Mouse (Mus musculus) neural tube, embryonic 13.5 days (tissue): ENCODE measurements around the gene Bcl3. TPM values are rescaled to one million over a fixed set of nuclear protein-coding genes. Genes with fewer than 3 reads are reported as not detected.

ENCODE experiments used
- ATAC-seq: fragments of 200-750 bp; cut with Nextera tagmentation; 2 replicates; pipeline ENCODE4 v1.8.0; 2017; ENCODE audit warnings: low read depth, mild to moderate bottlenecking, moderate TSS enrichment, moderate library complexity
- H3K27ac ChIP-seq: fragments of 300-500 bp; sonication (generic); replicated peaks from 2 replicates; pipeline ENCODE4 v1.5.1; 2015; ENCODE audit warnings: moderate library complexity, mild to moderate bottlenecking, inconsistent platforms
- H3K27me3 ChIP-seq: fragments of 300-500 bp; sonication (generic); 2 replicates; pipeline ENCODE4 v1.6.1; 2015; ENCODE audit warnings: mild to moderate bottlenecking, inconsistent platforms
- H3K36me3 ChIP-seq: fragments of 300-500 bp; sonication (generic); 2 replicates; pipeline ENCODE4 v1.6.1; 2015; ENCODE audit warnings: mild to moderate bottlenecking, inconsistent platforms
- H3K4me1 ChIP-seq: fragments of 300-500 bp; sonication (generic); replicated peaks from 2 replicates; pipeline ENCODE4 v1.6.1; 2015; ENCODE audit warnings: inconsistent platforms
- H3K4me2 ChIP-seq: fragments of 300-500 bp; sonication (generic); 2 replicates; pipeline ENCODE4 v1.6.1; 2015; ENCODE audit warnings: inconsistent platforms, mild to moderate bottlenecking, moderate library complexity
- H3K4me3 ChIP-seq: fragments of 300-500 bp; sonication (generic); 2 replicates; pipeline ENCODE4 v1.5.1; 2015; ENCODE audit warnings: mild to moderate bottlenecking, inconsistent platforms
- H3K9ac ChIP-seq: fragments of 300-500 bp; sonication (generic); 2 replicates; pipeline ENCODE4 v1.6.1; 2015; ENCODE audit warnings: moderate library complexity, mild to moderate bottlenecking, inconsistent platforms
- H3K9me3 ChIP-seq: fragments of 300-500 bp; sonication (generic); 2 replicates; pipeline ENCODE4 v1.6.1; 2016; ENCODE audit warnings: inconsistent platforms
- WGBS: fragments of 180-500 bp; shearing (Covaris S2); methylation state at CpG from one replicate; pipeline ENCODE4 v1.1.7; 2015; 5-methylcytosine and 5-hydroxymethylcytosine counted together
- polyA plus RNA-seq: library from polyadenylated mRNA; unstranded; fragments of >200 nt; fragmentation: Nextera tagmentation; extraction: Ambion mirVana; gene quantifications from 2 replicates; pipeline ENCODE4 v1.2.1, GENCODE M21; 2015

Gene Bcl3
- polyA plus RNA-seq, 1 experiment from 2014 or later, result 1.8 TPM

DNA sequence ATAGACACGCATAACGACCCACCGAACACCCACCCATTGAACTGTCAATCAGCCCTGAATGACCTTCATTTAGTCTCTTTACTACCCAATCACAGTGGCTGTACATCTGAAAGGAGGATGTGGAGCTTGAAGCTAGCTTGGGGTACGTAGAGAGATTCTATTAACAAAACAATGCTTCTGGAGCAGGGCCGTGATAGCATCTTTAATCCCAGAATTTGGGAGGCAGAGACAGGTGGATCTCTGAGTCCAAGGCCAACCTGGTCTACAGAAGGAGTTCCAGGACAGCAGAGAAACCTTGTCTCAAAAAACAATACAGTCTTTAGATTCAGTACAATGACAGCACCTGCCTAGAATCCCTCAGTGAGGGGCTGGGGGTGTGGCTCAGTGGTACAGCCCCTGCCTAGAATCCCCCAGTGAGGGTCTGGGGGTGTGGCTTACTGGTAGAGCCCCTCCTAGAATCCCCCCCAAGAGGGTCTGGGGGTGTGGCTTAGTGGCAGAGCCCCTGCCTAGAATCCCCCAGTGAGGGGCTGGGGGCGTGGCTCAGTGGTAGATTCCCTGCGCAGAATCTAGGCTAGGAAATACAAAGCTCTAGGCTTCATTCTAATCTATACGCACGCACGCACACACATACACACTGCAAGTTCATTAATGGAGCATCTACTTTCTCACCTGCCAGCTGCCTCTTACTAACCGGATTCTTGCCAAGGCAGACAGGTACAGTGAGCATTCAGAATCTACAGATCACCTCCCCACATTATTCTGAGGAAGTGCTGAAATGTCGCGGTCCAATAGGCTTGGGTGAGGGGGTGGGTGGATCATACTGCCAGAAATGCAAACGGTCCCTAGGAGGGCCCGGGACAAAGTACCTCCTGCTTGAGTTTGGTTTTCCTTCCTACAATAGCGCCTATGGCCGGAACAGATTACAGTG lies 7.0 kb downstream of the Bcl3 start:
- peaks cover 82% of the 10 kb centered on the region for H3K27me3 ChIP-seq

DNA sequence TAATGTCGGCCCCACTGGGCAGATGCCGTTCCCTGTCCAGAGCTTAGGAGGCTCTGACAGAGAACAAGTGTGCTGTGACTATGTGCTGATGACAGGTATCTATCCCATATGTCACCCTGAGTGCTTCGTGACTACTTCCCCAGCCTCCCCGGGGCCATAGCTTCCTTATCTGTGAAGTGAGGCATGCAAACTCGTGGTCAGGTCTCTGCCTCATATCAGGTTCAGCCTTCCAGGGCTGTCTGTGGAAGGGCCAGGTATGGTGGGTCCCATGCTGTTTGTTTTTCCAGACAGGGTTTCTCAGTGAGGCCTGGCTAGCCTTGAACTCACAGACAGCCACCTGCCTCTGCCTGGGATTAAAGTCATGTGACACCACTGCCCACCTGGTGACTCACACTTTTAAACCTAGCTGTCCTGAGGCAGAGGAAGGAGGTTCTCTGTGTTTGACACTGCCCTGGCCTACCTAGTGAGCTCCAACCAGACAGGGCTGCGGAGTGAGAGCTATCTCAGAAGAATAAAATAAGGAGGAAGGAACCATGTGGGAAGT lies 8.9 kb downstream of the Bcl3 start:
- no peak overlapping the region for H3K9ac ChIP-seq
- peaks cover 92% of the 10 kb centered on the region for H3K27me3 ChIP-seq
- peaks cover 41% of the 10 kb centered on the region for H3K4me1 ChIP-seq
- H3K4me3 ChIP-seq, result no peak overlapping the region
- 86% methylated on average over 6 of the region's 6 CpGs for WGBS
- no peaks in the 10 kb centered on the region for H3K9me3 ChIP-seq
- ATAC-seq, result no peak
- H3K36me3 ChIP-seq, result no peaks in the 10 kb centered on the region
- no peak overlapping the region for H3K4me2 ChIP-seq
- no peak overlapping the region for H3K27ac ChIP-seq

More for the DNA sequence above, 7.0 kb downstream of the Bcl3 start:
- Histone ChIP-seq H3K36me3 (no peaks in the 10 kb centered on the region), H3K4me2 (peak overlapping the region; percentile 57), H3K4me3 (peak overlapping the region; percentile 34), H3K4me1 (peaks cover 31% of the 10 kb centered on the region), H3K9ac (peak overlapping the region; percentile 57), H3K9me3 (no peaks in the 10 kb centered on the region), H3K27ac (no peak overlapping the region)
- whole genome bisulfite sequencing, result 27% methylated on average over 17 of the region's 17 CpGs
- ATAC-seq, result peak; percentile 38

DNA sequence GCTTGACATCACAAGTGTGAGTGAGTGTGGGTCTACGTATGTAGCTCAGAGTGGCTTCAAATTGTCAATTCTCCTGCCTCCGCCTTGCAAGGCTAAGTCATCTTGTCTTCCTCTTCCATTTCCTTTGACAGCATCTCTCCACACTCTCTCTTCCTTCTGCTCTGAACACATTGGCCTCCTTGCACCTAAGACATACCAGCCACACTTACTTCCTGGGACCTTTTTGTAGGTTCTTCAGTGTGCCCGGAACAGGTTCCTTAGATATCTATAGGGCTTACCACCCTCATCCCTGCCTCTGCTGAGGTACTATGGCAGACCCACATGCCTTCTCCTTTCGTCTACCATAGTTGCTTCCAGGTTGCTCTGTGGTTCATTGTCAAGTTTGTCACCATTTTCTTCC lies 9.4 kb downstream of the Bcl3 start:
- H3K27me3 ChIP-seq, result peaks cover 92% of the 10 kb centered on the region

DNA sequence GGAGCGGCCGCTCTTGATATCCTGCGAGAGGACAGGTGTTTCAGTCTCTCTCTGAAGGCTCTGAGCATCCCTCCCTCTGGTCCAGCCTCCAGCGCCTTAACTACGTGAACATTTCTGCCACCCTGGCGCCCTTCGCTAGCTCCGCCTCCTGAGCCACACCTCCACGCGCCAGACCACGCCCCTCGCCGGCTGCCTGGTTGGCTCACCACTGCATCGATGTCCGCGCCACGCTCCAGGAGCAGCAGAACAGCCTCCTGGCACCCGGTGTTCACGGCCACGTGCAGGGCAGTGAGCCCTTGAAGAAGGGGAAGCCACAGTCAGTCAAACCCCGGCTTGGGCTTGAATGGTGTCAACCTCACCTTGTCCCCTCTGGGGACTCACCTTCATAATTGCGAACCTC lies 11.5 kb downstream of the Bcl3 start:
- peak overlapping the region; percentile 44 for H3K4me2 ChIP-seq
- H3K27ac ChIP-seq, result no peak overlapping the region
- peaks cover 75% of the 10 kb centered on the region for H3K27me3 ChIP-seq
- WGBS, result 5% methylated on average over 22 of the region's 22 CpGs
- no peaks in the 10 kb centered on the region for H3K9me3 ChIP-seq
- no peaks in the 10 kb centered on the region for H3K36me3 ChIP-seq
- peak overlapping the region; percentile 16 for H3K4me3 ChIP-seq
- H3K4me1 ChIP-seq, result peaks cover 22% of the 10 kb centered on the region
- no peak overlapping the region for H3K9ac ChIP-seq
- peak; percentile 33; the same call in 1 of the 2 replicates for ATAC-seq

More for the DNA sequence above, 9.4 kb downstream of the Bcl3 start:
- Histone ChIP-seq H3K9ac (no peak overlapping the region), H3K4me3 (no peak overlapping the region), H3K36me3 (no peaks in the 10 kb centered on the region), H3K27ac (no peak overlapping the region), H3K4me1 (peaks cover 41% of the 10 kb centered on the region), H3K9me3 (no peaks in the 10 kb centered on the region), H3K4me2 (no peak overlapping the region)
- 85% methylated on average over 4 of the region's 4 CpGs for WGBS
- ATAC-seq, result no peak

DNA sequence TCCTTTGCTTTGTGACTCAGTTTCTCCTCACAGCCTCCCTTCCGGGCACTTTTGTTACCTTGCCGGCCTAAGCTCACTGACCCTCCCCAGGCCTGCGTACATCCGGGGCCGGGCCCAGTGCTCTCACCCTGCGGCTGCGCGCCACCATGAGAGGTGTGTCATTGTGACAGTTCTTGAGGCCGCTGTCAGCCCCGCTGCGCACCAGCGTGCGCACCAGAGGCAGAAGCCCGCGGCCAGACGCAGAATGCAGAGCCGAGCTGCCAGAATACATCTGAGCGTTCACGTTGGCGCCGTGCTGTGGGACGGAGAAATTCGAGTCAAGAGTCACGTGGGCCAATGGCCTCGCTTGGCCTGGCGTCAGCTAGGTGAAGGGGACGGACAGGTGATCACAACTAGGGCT lies 13.2 kb downstream of the Bcl3 start:
- Histone ChIP-seq H3K9me3 (no peaks in the 10 kb centered on the region), H3K27ac (no peak overlapping the region), H3K4me3 (peak overlapping the region; percentile 25), H3K36me3 (no peaks in the 10 kb centered on the region), H3K4me2 (peak overlapping the region; percentile 48), H3K4me1 (peaks cover 17% of the 10 kb centered on the region), H3K9ac (peak overlapping the region; percentile 53; the same call in 1 of the 2 replicates), H3K27me3 (peaks cover 63% of the 10 kb centered on the region)
- WGBS, result 4% methylated on average over 27 of the region's 27 CpGs
- ATAC-seq, result peak; percentile 34

DNA sequence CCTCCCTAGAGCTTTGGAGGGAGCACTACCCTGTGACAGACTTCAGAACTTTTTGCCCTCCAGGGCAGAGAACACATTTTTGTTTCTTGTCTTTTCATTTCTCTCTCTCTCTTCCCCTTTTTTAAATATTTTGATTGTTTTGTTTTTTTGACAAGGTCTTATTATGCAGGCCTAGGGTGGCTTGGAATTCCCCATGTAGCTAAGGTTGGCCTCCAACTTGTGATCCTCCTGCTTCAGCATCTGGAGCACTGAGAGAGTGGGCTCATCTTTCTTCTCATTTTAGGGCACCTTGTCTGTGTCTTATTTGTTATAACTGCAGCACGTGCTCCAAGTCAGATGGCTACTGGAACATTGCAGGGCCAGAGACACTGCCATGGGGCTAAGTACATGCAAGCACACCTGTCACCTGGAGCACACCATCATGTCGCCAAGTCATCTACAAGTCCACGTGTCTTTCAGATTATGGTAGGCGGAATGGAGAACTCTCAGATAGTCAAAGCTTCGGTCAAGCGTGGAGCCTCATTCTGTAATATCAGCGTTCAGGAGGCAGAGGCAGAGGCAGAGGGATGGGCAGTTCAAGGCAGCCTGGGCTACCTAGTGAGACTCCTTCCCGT lies 16.1 kb downstream of the Bcl3 start:
- H3K36me3 ChIP-seq, result no peaks in the 10 kb centered on the region
- H3K4me2 ChIP-seq, result no peak overlapping the region
- H3K27me3 ChIP-seq, result peaks cover 41% of the 10 kb centered on the region
- WGBS, result 87% methylated on average over 8 of the region's 8 CpGs
- ATAC-seq, result no peak
- peaks cover 16% of the 10 kb centered on the region for H3K4me1 ChIP-seq
- no peak overlapping the region for H3K27ac ChIP-seq
- H3K4me3 ChIP-seq, result no peak overlapping the region
- H3K9ac ChIP-seq, result no peak overlapping the region
- no peaks in the 10 kb centered on the region for H3K9me3 ChIP-seq

DNA sequence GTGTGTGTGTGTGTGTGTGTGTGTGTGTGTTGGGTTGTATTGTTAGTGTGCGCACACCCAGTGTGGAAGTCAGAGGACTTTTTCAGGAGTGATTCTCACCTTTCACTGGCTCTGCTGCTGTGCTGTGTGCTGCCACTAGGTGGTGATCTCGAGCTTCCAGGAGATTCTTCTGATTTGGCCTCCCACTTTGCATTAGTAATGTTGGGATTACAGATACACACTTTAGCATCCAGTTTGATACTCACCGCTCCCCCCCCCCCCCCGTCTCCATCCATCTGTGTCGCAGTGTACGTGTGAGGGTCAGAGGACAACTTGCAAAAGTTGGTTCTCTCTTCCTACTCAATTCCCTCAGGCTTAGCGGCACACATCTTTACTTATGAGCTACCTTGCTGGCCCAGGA lies 19.6 kb downstream of the Bcl3 start:
- H3K27me3 ChIP-seq, result 0 out of 2 replicates have a peak, but pooled peaks cover 6% of the 10 kb centered on the region
- 24% methylated on average over 7 of the region's 7 CpGs for WGBS
- no peaks in the 10 kb centered on the region for H3K4me1 ChIP-seq
- H3K4me3 ChIP-seq, result no peak overlapping the region
- H3K9me3 ChIP-seq, result no peaks in the 10 kb centered on the region
- ATAC-seq, result peak; percentile 45; the same call in 1 of the 2 replicates
- H3K27ac ChIP-seq, result no peak overlapping the region
- H3K4me2 ChIP-seq, result no peak overlapping the region
- no peak overlapping the region for H3K9ac ChIP-seq
- H3K36me3 ChIP-seq, result no peaks in the 10 kb centered on the region

DNA sequence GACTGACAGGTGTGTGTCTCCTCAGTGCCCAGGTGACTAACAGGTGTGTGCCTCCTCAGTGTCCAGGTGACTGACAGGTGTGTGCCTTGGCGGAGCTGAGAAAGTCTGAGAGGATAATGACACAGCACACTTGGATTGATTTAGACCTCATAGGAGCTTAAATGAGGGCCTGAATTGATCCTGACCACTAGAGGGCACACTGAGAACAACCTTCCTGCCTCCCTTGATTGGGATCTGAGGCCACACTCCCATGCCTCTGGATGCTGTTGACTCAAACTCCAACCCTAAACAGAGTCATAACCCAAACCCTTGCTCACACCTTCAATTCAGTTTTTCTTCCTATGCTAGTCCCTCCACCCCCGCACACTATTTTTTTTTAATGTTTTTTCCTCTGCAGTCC lies 21.8 kb downstream of the Bcl3 start:
- H3K4me1 ChIP-seq, result no peaks in the 10 kb centered on the region
- no peak overlapping the region for H3K4me2 ChIP-seq
- H3K9ac ChIP-seq, result no peak overlapping the region
- no peak overlapping the region for H3K4me3 ChIP-seq
- H3K9me3 ChIP-seq, result no peaks in the 10 kb centered on the region
- ATAC-seq, result no peak
- no peaks in the 10 kb centered on the region for H3K36me3 ChIP-seq
- WGBS, result 39% methylated on average over 2 of the region's 2 CpGs
- H3K27me3 ChIP-seq, result peaks cover 28% of the 10 kb centered on the region
- no peak overlapping the region for H3K27ac ChIP-seq

DNA sequence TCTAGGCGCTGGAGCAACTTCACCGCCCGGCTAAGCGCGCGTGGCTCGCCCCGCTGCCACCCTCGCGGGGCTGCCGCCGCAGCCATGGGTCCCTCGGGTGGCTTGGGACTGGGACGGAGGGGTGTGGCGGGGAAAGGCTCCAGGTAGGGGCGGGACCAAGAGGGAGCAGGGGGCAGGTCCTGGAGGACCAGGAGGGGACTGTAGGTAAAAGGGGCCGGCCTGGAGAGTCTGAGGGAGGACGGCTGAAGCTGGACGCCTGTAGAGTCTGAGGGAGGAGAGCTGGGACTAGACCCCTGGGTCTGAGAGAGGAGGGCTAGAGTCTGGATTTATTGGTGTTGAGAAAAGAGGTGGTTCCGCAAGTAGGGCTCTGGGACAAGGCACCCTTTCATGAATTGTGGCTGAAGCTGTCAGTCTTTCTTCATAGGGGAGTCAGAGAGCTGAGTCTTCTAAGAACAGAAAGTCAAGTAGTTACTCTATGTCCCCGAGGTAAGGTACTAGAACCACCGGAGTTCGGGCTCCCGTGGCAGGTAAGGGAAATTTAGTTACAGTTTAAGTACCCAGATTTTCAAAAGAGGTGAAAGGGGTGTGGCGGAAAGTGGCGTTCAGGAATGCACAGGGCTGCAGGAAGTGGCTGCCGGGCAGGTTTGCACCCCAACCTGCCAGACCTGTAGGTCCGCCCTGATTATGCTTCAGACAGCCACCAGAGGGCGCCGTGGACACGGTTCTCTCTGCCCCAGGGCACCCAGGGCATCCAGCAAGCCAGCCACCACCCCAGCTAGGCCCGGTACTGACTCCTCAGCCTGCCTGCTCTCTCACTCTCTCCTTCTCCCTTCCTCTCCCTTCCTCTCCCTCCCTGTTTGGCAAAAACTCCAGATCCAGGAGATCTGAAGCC lies 25.6 kb downstream of the Bcl3 start, which contains the start of gene Cblc:
Gene Cblc (minus strand): TSS at position 113 of the 892 bp plus-strand sequence.
- Histone ChIP-seq H3K4me2 (no peak within 1 kb of the TSS), H3K4me1 (no peaks in the 10 kb centered on the region), H3K9ac (no peak within 1 kb of the TSS), H3K36me3 (no peaks in the 10 kb centered on the region), H3K4me3 (no peak within 1 kb of the TSS), H3K27me3 (peaks cover 36% of the 10 kb centered on the region), H3K9me3 (no peaks in the 10 kb centered on the region), H3K27ac (no peak within 1 kb of the TSS)
- ATAC-seq, result peak; percentile 54; the same call in 1 of the 2 replicates
- WGBS, result 2% methylated on average over 32 of the region's 32 CpGs

DNA sequence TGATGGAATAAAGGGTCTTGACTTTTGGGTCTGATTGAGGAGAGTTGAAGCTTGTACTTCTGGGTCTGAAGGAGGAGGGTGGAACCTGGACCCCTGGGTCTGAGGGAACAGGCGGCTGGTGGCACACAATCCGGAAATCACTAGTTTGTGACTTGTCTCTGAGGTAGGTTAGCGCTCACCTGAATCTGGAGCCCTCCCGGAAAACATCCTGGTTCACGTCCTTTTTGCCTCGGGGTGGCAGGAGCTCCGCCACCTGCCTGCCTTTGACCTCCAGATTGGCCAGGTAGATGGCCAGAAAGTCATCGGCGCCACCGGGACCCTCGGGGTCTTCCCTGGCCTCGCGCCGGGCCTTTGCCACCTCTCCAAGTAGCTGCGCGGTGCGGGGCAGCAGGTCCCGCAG lies 26.3 kb downstream of the Bcl3 start:
- 7% methylated on average over 18 of the region's 18 CpGs for WGBS
- Histone ChIP-seq H3K27ac (no peak overlapping the region), H3K27me3 (peaks cover 36% of the 10 kb centered on the region), H3K36me3 (no peaks in the 10 kb centered on the region), H3K9ac (no peak overlapping the region), H3K9me3 (no peaks in the 10 kb centered on the region), H3K4me3 (no peak overlapping the region), H3K4me2 (no peak overlapping the region), H3K4me1 (no peaks in the 10 kb centered on the region)
- no peak for ATAC-seq

DNA sequence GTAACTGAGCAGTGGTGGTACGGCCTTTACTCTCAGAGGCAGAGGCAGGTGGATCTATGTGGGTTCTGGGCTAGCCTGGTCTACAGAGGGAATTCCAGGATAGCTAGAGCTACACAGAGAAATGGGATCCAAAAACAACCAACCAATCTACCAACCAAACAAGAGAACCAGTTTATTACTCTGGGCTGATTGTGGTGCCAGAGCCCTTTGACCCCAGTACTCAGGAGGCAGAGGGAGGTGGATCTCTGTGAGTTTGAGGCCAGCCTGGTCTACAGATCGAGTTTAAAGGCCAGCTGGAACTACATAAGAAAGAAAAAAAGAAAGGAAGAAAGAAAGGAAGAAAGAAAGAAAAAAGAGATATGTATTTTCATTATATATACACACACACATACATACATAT lies 27.3 kb downstream of the Bcl3 start:
- H3K27ac ChIP-seq, result no peak overlapping the region
- no peak overlapping the region for H3K4me3 ChIP-seq
- WGBS, result 62% methylated on average over 2 of the region's 2 CpGs
- H3K9ac ChIP-seq, result no peak overlapping the region
- H3K9me3 ChIP-seq, result no peaks in the 10 kb centered on the region
- H3K36me3 ChIP-seq, result no peaks in the 10 kb centered on the region
- H3K4me2 ChIP-seq, result no peak overlapping the region
- peaks cover 44% of the 10 kb centered on the region for H3K27me3 ChIP-seq
- ATAC-seq, result no peak
- H3K4me1 ChIP-seq, result 0 out of 2 replicates have a peak, but pooled peaks cover 1% of the 10 kb centered on the region
